Mouse (Mus musculus) hindbrain, embryonic 10.5 days (tissue): ENCODE data around the gene Lrrc57. TPM values are rescaled to one million over a fixed set of nuclear protein-coding genes. Genes with fewer than 3 reads are reported as not detected.
A peak's percentile ranks its signal among the peaks of the same experiment; 100 is the strongest.

Source experiments
- DNase-seq: peaks from one replicate; pipeline ENCODE4 v3.0.0-alpha.2; 2017; ENCODE audit warnings: low spot score
- H3K27ac ChIP-seq: fragments of 300-500 bp; sonication (generic); 2 replicates; pipeline ENCODE4 v1.5.1; 2016; ENCODE audit warnings: mild to moderate bottlenecking, moderate library complexity
- H3K27me3 ChIP-seq: fragments of 300-500 bp; sonication (generic); 2 replicates; pipeline ENCODE4 v1.6.1; 2016; ENCODE audit warnings: mild to moderate bottlenecking; ENCODE audit not compliant: poor library complexity, insufficient read depth, severe bottlenecking
- H3K36me3 ChIP-seq: fragments of 300-500 bp; sonication (generic); 2 replicates; pipeline ENCODE4 v1.6.1; 2016; ENCODE audit warnings: mild to moderate bottlenecking, moderate library complexity
- H3K4me1 ChIP-seq: fragments of 300-500 bp; sonication (generic); replicated peaks from 2 replicates; pipeline ENCODE4 v1.6.1; 2016; ENCODE audit warnings: mild to moderate bottlenecking
- H3K4me3 ChIP-seq: fragments of 300-500 bp; sonication (generic); 2 replicates; pipeline ENCODE4 v1.5.1; 2016; ENCODE audit warnings: mild to moderate bottlenecking, moderate library complexity
- H3K9me3 ChIP-seq: fragments of 300-500 bp; sonication (generic); 2 replicates; pipeline ENCODE4 v1.6.1; 2016; ENCODE audit warnings: mild to moderate bottlenecking, moderate library complexity
- WGBS: fragments of 180-500 bp; shearing (Covaris S2); methylation state at CpG from one replicate; pipeline ENCODE4 v1.1.7; 2016; 5-methylcytosine and 5-hydroxymethylcytosine counted together
- polyA plus RNA-seq: library from polyadenylated mRNA; unstranded; fragments of >200 nt; fragmentation: Nextera tagmentation; extraction: Ambion mirVana; gene quantifications from 2 replicates; pipeline ENCODE4 v1.2.1, GENCODE M21; 2016

The Lrrc57 gene
- polyA plus RNA-seq, 1 experiment from 2014 or later: 34.2 TPM

DNA sequence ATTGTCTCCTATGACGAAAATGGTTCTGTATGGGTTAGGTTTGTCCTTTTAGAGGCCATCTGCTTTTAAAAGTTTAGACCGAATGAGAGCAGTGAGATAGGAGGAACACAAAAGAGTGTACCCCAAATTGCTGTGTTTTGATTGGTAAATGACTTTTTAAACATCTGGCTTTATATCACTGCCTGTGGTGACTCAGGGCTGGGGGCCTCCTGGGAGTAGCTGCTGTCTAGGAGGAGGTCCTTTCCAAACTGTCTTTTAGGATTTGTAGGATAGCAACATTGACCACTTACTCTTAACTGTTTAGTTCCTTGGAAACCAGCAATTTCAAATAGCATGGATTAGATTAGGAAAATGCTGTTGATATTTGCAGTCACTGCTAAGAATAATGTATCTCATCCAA is 20.9 kb upstream of the Lrrc57 start:
- Histone ChIP-seq H3K4me3 (no peak overlapping the region), H3K9me3 (no peaks in the 10 kb centered on the region), H3K36me3 (peaks cover 23% of the 10 kb centered on the region), H3K4me1 (peaks cover 11% of the 10 kb centered on the region), H3K27ac (no peak overlapping the region), H3K27me3 (no peaks in the 10 kb centered on the region)
- no peak for DNase-seq
- WGBS: 85% methylated on average over 2 of the region's 2 CpGs

DNA sequence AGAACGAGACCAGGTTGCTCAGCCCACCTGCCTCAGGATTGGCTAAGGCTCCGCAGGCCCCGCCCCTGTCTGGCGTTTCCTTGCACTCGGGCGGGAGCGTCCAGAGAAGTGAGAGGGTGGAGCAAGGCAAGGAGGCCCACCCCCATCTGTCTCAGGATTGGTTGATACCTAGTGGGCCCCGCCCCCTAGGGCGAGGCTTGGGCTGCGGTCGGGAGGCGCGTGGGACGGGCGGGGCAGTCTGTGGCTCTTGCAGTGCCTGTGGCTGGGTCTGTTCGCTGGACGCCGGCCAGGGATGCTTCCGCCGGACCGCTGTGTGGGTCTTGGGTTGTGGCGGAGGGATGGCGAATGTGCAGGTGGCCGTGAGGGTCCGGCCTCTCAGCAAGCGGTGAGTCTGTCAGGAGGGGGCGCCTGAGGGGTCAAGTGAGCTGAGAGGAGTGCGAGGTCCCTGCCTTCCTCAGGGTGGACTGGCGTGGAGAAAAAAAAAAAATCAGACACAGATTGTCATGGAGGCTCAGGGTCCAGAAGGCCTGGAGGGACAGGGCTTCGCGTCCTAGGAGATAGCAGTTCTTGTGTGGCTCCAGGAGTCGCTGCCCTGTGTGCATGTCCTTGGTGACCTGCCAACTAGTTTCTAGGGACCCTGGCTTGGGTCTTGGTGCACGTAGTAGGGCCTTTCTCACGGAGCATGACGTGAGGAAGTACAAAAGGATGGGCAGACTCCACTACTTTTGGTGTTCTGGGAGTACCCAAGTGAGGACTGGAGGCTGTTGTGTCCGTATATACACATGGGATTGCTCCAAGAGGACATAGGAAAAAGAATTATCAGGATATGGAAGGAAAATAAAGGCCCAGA is 19.8 kb upstream of the Lrrc57 start, which contains the start of gene Stard9:
Gene Stard9, plus strand, starts transcription at position 236 of the 850 bp plus-strand sequence.
- peaks cover 11% of the 10 kb centered on the region for H3K4me1 ChIP-seq
- WGBS: 2% methylated on average over 36 of the region's 36 CpGs
- H3K4me3 ChIP-seq: peak within 1 kb of the TSS; percentile 61
- DNase-seq: peak; percentile 98
- no peaks in the 10 kb centered on the region for H3K27me3 ChIP-seq
- no peaks in the 10 kb centered on the region for H3K9me3 ChIP-seq
- H3K36me3 ChIP-seq: peaks cover 11% of the 10 kb centered on the region; the same call in 1 of the 2 replicates
- H3K27ac ChIP-seq: peak within 1 kb of the TSS; percentile 85

DNA sequence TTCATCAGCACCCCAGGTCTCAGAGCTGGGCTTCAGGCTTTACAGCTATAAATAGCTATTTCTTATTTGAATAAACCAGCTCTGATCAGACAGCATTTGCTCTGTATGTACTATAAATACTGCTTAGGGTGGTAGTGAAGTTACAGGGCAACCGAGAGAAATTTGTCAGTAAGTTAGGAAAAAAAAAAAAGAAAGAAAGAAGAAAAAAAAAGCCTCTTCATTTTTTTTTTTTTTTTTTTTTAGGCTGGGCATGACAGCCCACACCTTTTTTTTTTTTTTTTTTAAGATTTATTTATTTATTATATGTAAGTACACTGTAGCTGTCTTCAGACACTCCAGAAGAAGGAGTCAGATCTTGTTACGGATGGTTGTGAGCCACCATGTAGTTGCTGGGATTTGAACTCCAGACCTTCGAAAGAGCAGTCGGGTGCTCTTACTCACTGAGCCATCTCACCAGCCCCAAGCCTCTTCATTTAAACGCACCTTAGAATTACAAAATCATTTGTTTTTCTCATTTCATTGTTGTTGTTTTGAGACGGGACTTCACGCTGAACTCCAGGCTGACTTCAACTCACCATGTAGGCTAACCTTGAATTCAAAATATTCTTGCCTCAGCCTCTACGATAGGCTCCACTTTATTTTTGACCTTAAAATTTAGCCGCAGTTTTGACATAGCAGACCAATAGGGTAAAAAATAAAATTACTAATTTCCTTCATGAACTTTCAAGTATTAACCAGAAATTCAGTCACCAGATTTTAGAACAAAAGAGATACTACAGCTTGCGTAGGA is 19.0 kb upstream of the Lrrc57 start:
- Histone ChIP-seq H3K27me3 (no peaks in the 10 kb centered on the region), H3K4me1 (peaks cover 11% of the 10 kb centered on the region), H3K36me3 (peaks cover 8% of the 10 kb centered on the region; the same call in 1 of the 2 replicates), H3K9me3 (no peaks in the 10 kb centered on the region), H3K27ac (peak overlapping the region; percentile 85), H3K4me3 (peak overlapping the region; percentile 61)
- DNase-seq: no peak
- WGBS: 31% methylated on average over 10 of the region's 10 CpGs

DNA sequence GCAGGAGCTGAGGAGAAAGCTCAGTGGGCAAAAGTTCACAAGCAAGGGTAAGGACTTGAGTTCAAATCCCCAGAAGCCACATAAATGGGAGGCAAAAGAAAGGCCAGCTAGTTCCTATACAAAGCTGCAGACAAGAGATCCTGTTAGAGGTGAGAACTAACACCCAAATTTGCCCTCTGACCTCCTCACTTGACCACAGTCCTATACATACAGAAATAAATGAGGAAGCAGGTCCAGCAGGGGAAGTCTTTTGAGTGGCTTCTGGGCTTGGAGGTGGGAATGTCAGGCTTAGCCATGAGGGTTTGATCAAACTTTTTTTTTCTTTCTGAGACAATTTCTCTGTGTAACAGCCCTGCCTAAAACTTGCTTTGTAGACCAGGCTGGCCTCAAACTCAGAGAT is 13.6 kb upstream of the Lrrc57 start:
- no peak for DNase-seq
- Histone ChIP-seq H3K4me1 (no peaks in the 10 kb centered on the region), H3K27me3 (no peaks in the 10 kb centered on the region), H3K36me3 (peaks cover 25% of the 10 kb centered on the region), H3K9me3 (no peaks in the 10 kb centered on the region), H3K27ac (no peak overlapping the region), H3K4me3 (no peak overlapping the region)

DNA sequence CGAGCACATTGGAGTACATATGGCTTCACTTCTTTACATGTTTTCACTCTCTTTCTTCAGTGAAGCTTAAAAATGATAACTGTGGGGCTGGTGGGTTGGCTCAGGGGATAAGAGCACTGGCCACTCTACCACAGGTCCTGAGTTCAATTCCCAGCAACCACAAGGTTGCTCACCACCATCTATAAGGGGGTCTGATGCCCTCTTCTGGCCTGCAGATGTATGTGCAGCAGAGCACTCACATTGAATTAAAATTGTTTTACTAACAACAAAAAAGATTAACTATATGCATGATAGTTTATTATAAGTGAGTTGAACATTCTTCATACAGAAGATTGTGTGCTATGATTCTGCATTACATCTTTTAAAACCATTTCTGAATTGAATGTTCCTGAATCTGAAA is 10.2 kb upstream of the Lrrc57 start:
- no peak overlapping the region for H3K4me3 ChIP-seq
- no peaks in the 10 kb centered on the region for H3K4me1 ChIP-seq
- peaks cover 59% of the 10 kb centered on the region for H3K36me3 ChIP-seq
- DNase-seq: no peak
- WGBS: 100% methylated on average over 1 of the region's 1 CpGs
- no peak overlapping the region for H3K27ac ChIP-seq
- no peaks in the 10 kb centered on the region for H3K27me3 ChIP-seq
- no peaks in the 10 kb centered on the region for H3K9me3 ChIP-seq

DNA sequence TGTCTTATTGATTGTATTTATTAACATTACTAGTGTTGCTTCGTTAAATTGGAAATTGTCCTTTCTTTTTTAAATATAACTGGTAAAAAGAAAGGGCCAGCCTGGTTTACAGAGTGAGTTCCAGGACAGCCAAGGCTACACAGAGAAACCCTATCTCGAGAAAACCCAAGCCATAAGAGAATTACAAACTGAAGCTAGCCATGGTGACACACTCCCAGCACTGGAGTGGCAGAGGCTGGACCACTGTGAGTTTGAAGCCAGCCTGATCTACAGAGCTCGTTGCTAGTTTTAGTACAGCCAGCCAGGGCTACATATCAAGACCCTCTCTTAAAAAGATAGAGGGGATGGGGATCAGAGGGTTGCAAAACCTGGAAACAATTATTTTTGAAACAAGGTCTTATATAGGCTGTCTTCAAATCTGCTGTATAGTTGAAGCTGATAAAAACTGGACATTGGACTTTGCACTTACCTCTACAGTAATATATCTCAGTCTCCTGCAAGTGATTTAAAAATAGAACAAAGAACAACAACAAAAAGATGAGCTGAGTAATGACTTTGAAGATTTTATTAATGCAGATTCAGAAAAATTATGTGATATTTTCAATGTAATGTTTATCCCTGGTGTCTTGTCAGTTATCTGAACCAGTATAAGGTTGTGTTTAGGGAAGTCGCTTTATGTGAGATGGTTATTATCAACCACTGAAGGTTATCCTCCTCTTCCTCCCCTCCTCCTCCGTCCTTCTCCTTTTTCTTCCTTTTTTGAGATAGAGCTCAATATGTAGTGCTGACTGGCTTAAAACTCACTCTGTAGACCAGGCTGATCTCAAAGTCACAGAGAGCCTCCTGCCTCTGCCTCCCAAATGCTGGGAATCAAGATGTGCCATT is 7.2 kb upstream of the Lrrc57 start:
- no peaks in the 10 kb centered on the region for H3K9me3 ChIP-seq
- H3K27ac ChIP-seq: no peak overlapping the region
- H3K4me1 ChIP-seq: no peaks in the 10 kb centered on the region
- H3K4me3 ChIP-seq: no peak overlapping the region
- peaks cover 83% of the 10 kb centered on the region for H3K36me3 ChIP-seq
- no peak for DNase-seq
- 91% methylated on average over 5 of the region's 5 CpGs for WGBS
- no peaks in the 10 kb centered on the region for H3K27me3 ChIP-seq

DNA sequence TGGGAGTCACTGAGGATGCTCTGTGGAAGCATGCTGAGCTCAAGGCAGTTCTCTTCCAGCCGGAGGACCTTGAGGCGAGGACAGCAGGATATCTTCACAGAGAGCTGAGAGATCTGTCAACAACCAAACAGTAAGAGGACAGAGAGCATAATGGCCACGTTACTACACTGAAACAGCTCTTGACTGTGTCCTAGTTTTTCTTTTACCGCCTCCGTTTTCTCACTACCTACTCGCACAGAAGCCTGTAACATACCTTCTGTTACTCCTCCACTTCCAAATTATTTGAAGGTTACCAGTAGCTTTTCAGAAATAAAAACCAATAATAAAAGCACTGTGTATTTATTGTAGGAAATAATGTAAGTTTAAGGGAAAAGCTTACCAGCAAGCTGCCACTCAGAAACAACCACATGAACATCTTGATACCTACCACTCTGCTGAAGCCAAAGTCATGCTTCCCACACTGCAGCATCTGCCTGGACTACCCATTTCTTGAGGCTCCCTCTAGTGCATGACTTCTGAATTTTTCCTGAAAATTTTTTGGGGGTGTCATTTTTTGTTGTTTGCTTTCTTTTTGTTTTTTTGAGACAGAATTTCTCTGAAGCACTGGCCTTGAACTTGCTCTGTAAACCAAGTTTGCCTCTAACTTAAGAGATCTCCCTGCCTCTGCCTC is 3.2 kb downstream of the Lrrc57 start:
- H3K36me3 ChIP-seq: peaks cover 42% of the 10 kb centered on the region
- no peaks in the 10 kb centered on the region for H3K27me3 ChIP-seq
- WGBS: 88% methylated on average over 6 of the region's 6 CpGs
- no peaks in the 10 kb centered on the region for H3K9me3 ChIP-seq
- no peak overlapping the region for H3K4me3 ChIP-seq
- H3K27ac ChIP-seq: no peak overlapping the region
- peaks cover 23% of the 10 kb centered on the region for H3K4me1 ChIP-seq
- DNase-seq: no peak

DNA sequence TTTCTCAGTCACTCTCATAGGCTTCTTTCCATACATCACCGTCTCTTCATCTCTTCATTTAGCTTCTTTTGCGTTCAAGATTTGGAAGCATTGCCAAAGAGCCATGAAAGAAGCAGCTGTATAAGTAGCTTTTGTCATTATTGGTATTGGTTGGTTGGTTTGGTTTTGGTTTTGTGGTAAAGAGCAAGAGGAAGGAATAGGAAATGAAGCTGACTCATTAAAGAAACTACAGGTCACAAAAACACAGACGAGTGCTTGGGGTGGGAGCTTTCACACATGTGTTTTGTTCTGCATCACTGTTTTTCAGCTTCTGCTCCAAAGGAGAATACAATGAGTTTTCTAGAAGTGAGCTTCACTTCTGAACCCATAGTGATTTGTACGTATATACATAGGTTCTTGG is 9.8 kb downstream of the Lrrc57 start:
- 95% methylated on average over 4 of the region's 4 CpGs for WGBS
- Histone ChIP-seq H3K27me3 (no peaks in the 10 kb centered on the region), H3K36me3 (peaks cover 85% of the 10 kb centered on the region), H3K27ac (no peak overlapping the region), H3K4me3 (no peak overlapping the region), H3K9me3 (no peaks in the 10 kb centered on the region), H3K4me1 (no peaks in the 10 kb centered on the region)
- no peak for DNase-seq

DNA sequence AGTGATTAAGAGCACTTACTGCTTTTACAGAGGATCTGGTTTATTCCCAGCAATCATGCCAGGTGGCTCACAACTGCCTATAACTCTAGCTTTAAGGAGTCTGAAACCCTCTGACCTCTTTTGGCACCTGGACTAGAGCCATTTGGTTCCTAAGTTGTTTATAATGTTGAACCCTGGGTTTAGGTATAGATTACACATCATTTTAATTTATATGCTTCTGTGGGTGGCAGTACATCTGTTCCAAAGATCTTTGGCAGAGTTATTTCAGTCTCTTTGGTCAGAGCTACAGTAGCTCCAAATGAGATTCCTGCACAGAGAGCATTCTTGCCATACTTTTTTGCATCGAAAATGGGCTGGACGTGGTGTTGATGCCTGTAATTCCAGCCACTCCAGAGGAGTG is 11.6 kb downstream of the Lrrc57 start:
- no peak for DNase-seq
- peaks cover 91% of the 10 kb centered on the region for H3K36me3 ChIP-seq
- no peaks in the 10 kb centered on the region for H3K4me1 ChIP-seq
- no peaks in the 10 kb centered on the region for H3K9me3 ChIP-seq
- no peak overlapping the region for H3K4me3 ChIP-seq
- H3K27me3 ChIP-seq: no peaks in the 10 kb centered on the region
- no peak overlapping the region for H3K27ac ChIP-seq
- WGBS: 93% methylated on average over 2 of the region's 2 CpGs

DNA sequence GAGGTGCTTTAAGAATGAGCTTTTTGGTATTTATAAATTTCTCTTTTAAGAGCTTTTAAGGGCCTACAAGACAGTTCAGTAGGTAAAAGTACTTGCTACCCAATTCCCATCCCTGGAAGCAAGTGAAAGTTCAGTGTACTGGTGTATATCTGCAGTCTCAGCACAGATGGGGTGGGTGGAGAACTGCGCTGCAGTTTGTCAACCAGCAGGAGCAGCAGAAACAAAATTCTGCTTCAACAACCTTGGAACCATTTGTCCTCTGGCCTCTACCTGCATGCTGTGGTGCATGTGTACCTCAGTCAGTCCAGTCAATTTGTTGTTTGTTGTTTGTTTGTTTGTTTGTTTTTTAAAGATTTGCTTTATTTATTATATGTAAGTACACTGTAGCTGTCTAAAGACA is 17.1 kb downstream of the Lrrc57 start:
- WGBS: 98% methylated on average over 1 of the region's 1 CpGs

DNA sequence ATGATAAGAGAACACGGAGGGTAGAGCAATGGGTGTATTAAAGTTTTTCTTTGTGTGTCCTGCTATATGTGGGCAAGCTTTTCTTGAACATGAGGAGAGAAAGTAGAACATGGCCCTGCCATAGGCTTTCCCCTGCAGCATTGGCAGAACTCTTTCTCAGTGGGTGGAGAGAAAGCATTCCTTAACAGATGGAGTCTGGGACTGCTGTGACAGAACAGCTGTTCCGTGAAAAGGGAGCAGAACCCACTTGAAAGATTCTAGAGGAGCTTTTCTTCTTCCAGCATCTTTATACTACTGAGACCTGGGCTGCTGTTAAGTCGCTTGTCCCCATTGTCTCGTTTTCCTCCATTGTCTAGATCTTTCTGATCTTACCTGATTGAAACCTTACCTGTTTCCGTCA is 19.6 kb downstream of the Lrrc57 start:
- H3K27ac ChIP-seq: no peak overlapping the region
- 82% methylated on average over 5 of the region's 5 CpGs for WGBS
- no peak overlapping the region for H3K4me3 ChIP-seq
- no peaks in the 10 kb centered on the region for H3K27me3 ChIP-seq
- peaks cover 86% of the 10 kb centered on the region for H3K36me3 ChIP-seq
- DNase-seq: no peak
- no peaks in the 10 kb centered on the region for H3K9me3 ChIP-seq
- no peaks in the 10 kb centered on the region for H3K4me1 ChIP-seq

More for the DNA sequence above, 17.1 kb downstream of the Lrrc57 start:
- Histone ChIP-seq H3K4me1 (no peaks in the 10 kb centered on the region), H3K36me3 (peaks cover 86% of the 10 kb centered on the region), H3K9me3 (no peaks in the 10 kb centered on the region), H3K27me3 (no peaks in the 10 kb centered on the region), H3K27ac (no peak overlapping the region), H3K4me3 (no peak overlapping the region)
- DNase-seq: no peak

DNA sequence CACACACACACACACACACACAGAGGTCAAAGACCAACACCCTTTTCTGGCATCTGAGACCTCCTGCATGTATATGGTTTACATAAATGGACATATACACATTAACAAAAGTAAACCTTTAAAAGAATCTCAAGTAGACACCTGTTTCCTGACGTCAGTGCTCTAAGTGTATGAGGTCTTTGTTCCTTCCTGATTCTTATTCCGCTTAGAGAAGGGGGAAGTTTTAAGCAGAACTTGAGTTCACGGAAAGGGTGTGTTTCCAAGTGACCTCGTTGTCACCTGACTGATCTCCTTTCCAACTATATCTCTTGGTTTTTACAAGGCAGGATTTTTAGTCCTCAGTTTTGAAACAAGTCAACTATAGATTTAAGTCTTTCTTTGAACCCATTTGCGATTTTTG is 31.0 kb downstream of the Lrrc57 start:
- Histone ChIP-seq H3K27ac (no peak overlapping the region), H3K4me1 (no peaks in the 10 kb centered on the region), H3K36me3 (0 out of 2 replicates have a peak, but pooled peaks cover 3% of the 10 kb centered on the region), H3K4me3 (no peak overlapping the region), H3K9me3 (no peaks in the 10 kb centered on the region), H3K27me3 (no peaks in the 10 kb centered on the region)
- 90% methylated on average over 5 of the region's 5 CpGs for WGBS
- DNase-seq: no peak
